In the genomic region with DNA sequence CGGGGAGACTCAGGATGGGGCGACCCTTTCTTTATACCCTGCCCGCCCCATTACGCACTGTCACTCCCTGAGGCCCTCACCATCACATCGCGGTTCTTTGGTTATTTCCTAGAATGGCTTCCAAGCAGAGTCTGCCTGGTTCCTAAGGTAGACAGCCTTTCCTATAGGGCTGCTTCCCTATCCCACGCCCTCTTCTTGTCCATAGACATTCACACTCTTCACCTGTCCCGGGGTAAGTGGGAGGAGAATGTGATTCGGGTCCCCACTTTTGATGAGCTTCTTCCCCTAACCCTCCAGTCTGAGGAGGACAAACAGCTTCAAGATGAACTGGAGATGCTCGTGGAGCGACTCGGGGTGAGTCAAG, we compare ENCODE assay signal across 8 mouse cellular contexts. TPM values are rescaled to one million over a fixed set of nuclear protein-coding genes. Genes with fewer than 3 reads are reported as not detected.
DNase-seq lines count a peak whose midpoint lies in the region; ATAC-seq and TF ChIP-seq lines count a peak whose summit lies in the region.

No protein-coding gene starts in this region.

- H3K9me3 ChIP-seq in embryonic facial prominence, embryonic 13.5 days: no peaks in the 10 kb centered on the region
- no peaks in the 10 kb centered on the region for H3K9me3 ChIP-seq in intestine, embryonic 14.5 days (ENCODE audit: control insufficient read depth, low read length)
- no peaks in the 10 kb centered on the region for H3K9me3 ChIP-seq in midbrain, postnatal 0 days (ENCODE audit: low read length)

- H3K4me1 ChIP-seq in embryonic facial prominence, embryonic 13.5 days: peaks cover 17% of the 10 kb centered on the region
- peaks cover 9% of the 10 kb centered on the region for H3K4me1 ChIP-seq in intestine, embryonic 14.5 days (replicated peaks; ENCODE audit: control insufficient read depth, insufficient read depth, low read length)
- 0 out of 2 replicates have a peak, but pooled peaks cover 6% of the 10 kb centered on the region for H3K4me1 ChIP-seq in midbrain, postnatal 0 days (ENCODE audit: insufficient read depth, low read length)

- no peaks in the 10 kb centered on the region for H3K27me3 ChIP-seq in embryonic facial prominence, embryonic 13.5 days
- no peaks in the 10 kb centered on the region for H3K27me3 ChIP-seq in intestine, embryonic 14.5 days (replicated peaks; ENCODE audit: control insufficient read depth, insufficient read depth, low read length)
- no peaks in the 10 kb centered on the region for H3K27me3 ChIP-seq in midbrain, postnatal 0 days (ENCODE audit: insufficient read depth, low read length)

- WGBS in embryonic facial prominence, embryonic 13.5 days: 9% methylated on average over 12 of the region's 12 CpGs
- WGBS in intestine, embryonic 14.5 days: 8% methylated on average over 12 of the region's 12 CpGs
- 15% methylated on average over 10 of the region's 12 CpGs for WGBS in midbrain, postnatal 0 days

- peak overlapping the region; percentile 93 for H3K4me2 ChIP-seq in embryonic facial prominence, embryonic 13.5 days
- peak overlapping the region; percentile 98 for H3K4me2 ChIP-seq in intestine, embryonic 14.5 days (ENCODE audit: low read length)
- peak overlapping the region; percentile 78 for H3K4me2 ChIP-seq in midbrain, postnatal 0 days (ENCODE audit: low read depth, low read length, poor library complexity, severe bottlenecking)

- no peak for TF ChIP-seq CTCF in left cerebral cortex, adult 2 months (IDR thresholded peaks at IDR 0.05)
- no peak for TF ChIP-seq CTCF in midbrain, postnatal 0 days (IDR thresholded peaks at IDR 0.05)

- ATAC-seq in embryonic facial prominence, embryonic 13.5 days (ENCODE audit: insufficient number of reproducible peaks, insufficient read depth, low FRiP score, low TSS enrichment, low read depth): no peak
- ATAC-seq in intestine, embryonic 14.5 days (replicated peaks; ENCODE audit: low FRiP score, low TSS enrichment, low read depth): no peak
- no peak; the same call in 1 of the 2 replicates for ATAC-seq in midbrain, postnatal 0 days (ENCODE audit: low FRiP score)

- H3K36me3 ChIP-seq in embryonic facial prominence, embryonic 13.5 days: peaks cover 28% of the 10 kb centered on the region
- H3K36me3 ChIP-seq in intestine, embryonic 14.5 days (ENCODE audit: control insufficient read depth, insufficient read depth, low read length): peaks cover 35% of the 10 kb centered on the region
- H3K36me3 ChIP-seq in midbrain, postnatal 0 days (ENCODE audit: insufficient read depth, low read length): peaks cover 20% of the 10 kb centered on the region

- peak overlapping the region; percentile 95 for H3K9ac ChIP-seq in embryonic facial prominence, embryonic 13.5 days
- peak overlapping the region; percentile 80 for H3K9ac ChIP-seq in intestine, embryonic 14.5 days (ENCODE audit: low read length)
- peak overlapping the region; percentile 79 for H3K9ac ChIP-seq in midbrain, postnatal 0 days (replicated peaks; ENCODE audit: low read length, poor library complexity, severe bottlenecking)

- DNase-seq in left cerebral cortex, adult 2 months (ENCODE audit: extremely low spot score in 1 of 2, low spot score in 2 of 2): no peak
- no peak for DNase-seq in left cerebral cortex, adult 18-20 months (ENCODE audit: low spot score in 2 of 2)
- DNase-seq in intestine, embryonic 14.5 days (ENCODE audit: low spot score): no peak
- DNase-seq in midbrain, postnatal 0 days (ENCODE audit: low spot score): no peak
- no peak for DNase-seq in left cerebral cortex, adult 11 months (ENCODE audit: low spot score)
- no peak for DNase-seq in right cerebral cortex, postnatal 36 days (ENCODE audit: low spot score in 2 of 2)
- no peak for DNase-seq in gastrocnemius, adult 18-20 months (ENCODE audit: low spot score)

- H3K27ac ChIP-seq in left cerebral cortex, adult 2 months: peak overlapping the region; percentile 88
- H3K27ac ChIP-seq in embryonic facial prominence, embryonic 13.5 days: peak overlapping the region; percentile 81; the same call in 1 of the 2 replicates
- H3K27ac ChIP-seq in intestine, embryonic 14.5 days (ENCODE audit: low read depth): no peak overlapping the region
- H3K27ac ChIP-seq in midbrain, postnatal 0 days (ENCODE audit: low read depth, low read length): peak overlapping the region; percentile 73

- H3K4me3 ChIP-seq in left cerebral cortex, adult 2 months: peak overlapping the region; percentile 58
- H3K4me3 ChIP-seq in embryonic facial prominence, embryonic 13.5 days: peak overlapping the region; percentile 92
- peak overlapping the region; percentile 90 for H3K4me3 ChIP-seq in intestine, embryonic 14.5 days (ENCODE audit: low read depth, low read length)
- H3K4me3 ChIP-seq in midbrain, postnatal 0 days (ENCODE audit: low read depth, low read length): peak overlapping the region; percentile 64

- intact Hi-C loops in left cerebral cortex, adult 2 months (cut with DNase I): loop anchor here (1.0 to 2.0 kb wide), 2 partner anchors 21 to 41 kb away; a partner anchor contains a TSS

RNA-seq across cellular contexts. Expression of a gene that starts 0.5 kb away (rescaled TPM):
- total RNA-seq in left cerebral cortex, adult 2 months (2021): 100 to 1,000 TPM; 218 to 233 TPM
- 100 to 1,000 TPM; 223 to 226 TPM for total RNA-seq in left cerebral cortex, adult 18-20 months (2021)
- 313 and 339 TPM in 2 replicates for polyA plus RNA-seq in embryonic facial prominence, embryonic 13.5 days (2015; fragmentation: Nextera tagmentation; extraction: Ambion mirVana)
- polyA plus RNA-seq in intestine, embryonic 14.5 days (2014; fragmentation: Nextera tagmentation; extraction: Ambion mirVana): 291 and 321 TPM in 2 replicates
- 201 and 235 TPM in 2 replicates for total RNA-seq in midbrain, postnatal 0 days (2014; rRNA removed)
- polyA plus RNA-seq in midbrain, postnatal 0 days (2015; fragmentation: Nextera tagmentation; extraction: Ambion mirVana): 311 and 316 TPM in 2 replicates
- 100 to 1,000 TPM; 251 to 253 TPM for total RNA-seq in gastrocnemius, adult 18-20 months (2021)

RNA-seq across cellular contexts. Expression of a gene that starts 16.2 kb away (rescaled TPM):
- 100 to 1,000 TPM; 278 to 283 TPM for total RNA-seq in left cerebral cortex, adult 2 months (2021)
- total RNA-seq in left cerebral cortex, adult 18-20 months (2021): 100 to 1,000 TPM; 262 to 265 TPM
- polyA plus RNA-seq in embryonic facial prominence, embryonic 13.5 days (2015; fragmentation: Nextera tagmentation; extraction: Ambion mirVana): 179 and 199 TPM in 2 replicates
- 157 and 171 TPM in 2 replicates for polyA plus RNA-seq in intestine, embryonic 14.5 days (2014; fragmentation: Nextera tagmentation; extraction: Ambion mirVana)
- 403 and 430 TPM in 2 replicates for total RNA-seq in midbrain, postnatal 0 days (2014; rRNA removed)
- 102 and 118 TPM in 2 replicates for polyA plus RNA-seq in midbrain, postnatal 0 days (2015; fragmentation: Nextera tagmentation; extraction: Ambion mirVana)
- total RNA-seq in gastrocnemius, adult 18-20 months (2021): 100 to 1,000 TPM; 426 to 438 TPM

RNA-seq across cellular contexts. Expression of a gene that starts 22.3 kb away (rescaled TPM):
- total RNA-seq in left cerebral cortex, adult 2 months (2021): 10 to 100 TPM; 24.7 to 28.9 TPM
- total RNA-seq in left cerebral cortex, adult 18-20 months (2021): 10 to 100 TPM; 23.7 to 27.6 TPM
- polyA plus RNA-seq in embryonic facial prominence, embryonic 13.5 days (2015; fragmentation: Nextera tagmentation; extraction: Ambion mirVana): 9.1 and 9.2 TPM in 2 replicates
- polyA plus RNA-seq in intestine, embryonic 14.5 days (2014; fragmentation: Nextera tagmentation; extraction: Ambion mirVana): 1.0 and 1.2 TPM in 2 replicates
- total RNA-seq in midbrain, postnatal 0 days (2014; rRNA removed): 24.4 and 26.9 TPM in 2 replicates
- polyA plus RNA-seq in midbrain, postnatal 0 days (2015; fragmentation: Nextera tagmentation; extraction: Ambion mirVana): 16.7 and 16.9 TPM in 2 replicates
- total RNA-seq in gastrocnemius, adult 18-20 months (2021): under 1 TPM in 1 of 2 experiments, not detected in 1; 0.41 TPM

RNA-seq across cellular contexts. Expression of a gene that starts 30.8 kb away (rescaled TPM):
- 100 to 1,000 TPM; 178 to 192 TPM for total RNA-seq in left cerebral cortex, adult 2 months (2021)
- total RNA-seq in left cerebral cortex, adult 18-20 months (2021): 100 to 1,000 TPM; 189 to 201 TPM
- 1.3 and 1.5 TPM in 2 replicates for polyA plus RNA-seq in embryonic facial prominence, embryonic 13.5 days (2015; fragmentation: Nextera tagmentation; extraction: Ambion mirVana)
- 1.6 and 1.7 TPM in 2 replicates for polyA plus RNA-seq in intestine, embryonic 14.5 days (2014; fragmentation: Nextera tagmentation; extraction: Ambion mirVana)
- 86.3 and 111 TPM in 2 replicates for total RNA-seq in midbrain, postnatal 0 days (2014; rRNA removed)
- polyA plus RNA-seq in midbrain, postnatal 0 days (2015; fragmentation: Nextera tagmentation; extraction: Ambion mirVana): 85.4 and 87.6 TPM in 2 replicates
- total RNA-seq in gastrocnemius, adult 18-20 months (2021): 1 to 10 TPM; 1.1 to 1.2 TPM

RNA-seq across cellular contexts. Expression of a gene that starts 40.4 kb away (rescaled TPM):
- 10 to 100 TPM; 11.8 to 12.2 TPM for total RNA-seq in left cerebral cortex, adult 2 months (2021)
- 10 to 100 TPM; 11.7 to 13.4 TPM for total RNA-seq in left cerebral cortex, adult 18-20 months (2021)
- 37.1 and 39.4 TPM in 2 replicates for polyA plus RNA-seq in embryonic facial prominence, embryonic 13.5 days (2015; fragmentation: Nextera tagmentation; extraction: Ambion mirVana)
- 51.3 and 53.6 TPM in 2 replicates for polyA plus RNA-seq in intestine, embryonic 14.5 days (2014; fragmentation: Nextera tagmentation; extraction: Ambion mirVana)
- 21.3 and 38.2 TPM in 2 replicates for total RNA-seq in midbrain, postnatal 0 days (2014; rRNA removed)
- polyA plus RNA-seq in midbrain, postnatal 0 days (2015; fragmentation: Nextera tagmentation; extraction: Ambion mirVana): 32.7 and 36.4 TPM in 2 replicates
- total RNA-seq in gastrocnemius, adult 18-20 months (2021): 10 to 100 TPM; 12.7 to 13.7 TPM

Comparison
In these comparisons a context has a peak if more than half of its experiments do, and no peak if none do; other contexts are left out.
1. RNA of a gene that starts 22.3 kb away (total RNA-seq): 24.7 to 28.9 TPM in left cerebral cortex, adult 2 months, 23.7 to 27.6 TPM in left cerebral cortex, adult 18-20 months and 24.4 to 26.9 TPM in midbrain, postnatal 0 days; 0.41 TPM in gastrocnemius, adult 18-20 months; every median in the first group is over 10 times any median in the second.
2. Peak in every context shown above with its lines, with median percentiles within 50 percentile points of each other: H3K4me3 ChIP-seq, H3K4me2 ChIP-seq and H3K9ac ChIP-seq.